Mouse (Mus musculus) heart, postnatal 0 days (tissue): ENCODE data around the gene Rnf180. TPM values are rescaled to one million over a fixed set of nuclear protein-coding genes. Genes with fewer than 3 reads are reported as not detected.

Experiments
- ATAC-seq: fragments of 200-750 bp; cut with Nextera tagmentation; 2 replicates; pipeline ENCODE4 v1.8.0; 2017; ENCODE audit warnings: low read depth, moderate number of reproducible peaks, moderate library complexity; ENCODE audit not compliant: insufficient read depth
- DNase-seq: peaks from one replicate; pipeline ENCODE4 v3.0.0-alpha.2; 2016; ENCODE audit warnings: low spot score
- H3K27ac ChIP-seq: fragments of 300-500 bp; sonication (generic); 2 replicates; pipeline ENCODE4 v1.5.1; 2014; ENCODE audit warnings: low read depth, mild to moderate bottlenecking
- H3K27me3 ChIP-seq: fragments of 300-500 bp; sonication (generic); 2 replicates; pipeline ENCODE4 v1.6.1; 2014; ENCODE audit warnings: low read length, mixed read lengths; ENCODE audit not compliant: control insufficient read depth, insufficient read depth
- H3K36me3 ChIP-seq: fragments of 300-500 bp; sonication (generic); replicated peaks from 2 replicates; pipeline ENCODE4 v1.6.1; 2014; ENCODE audit warnings: low read length, mixed read lengths; ENCODE audit not compliant: control insufficient read depth, insufficient read depth
- H3K4me1 ChIP-seq: fragments of 300-500 bp; sonication (generic); 2 replicates; pipeline ENCODE4 v1.6.1; 2014; ENCODE audit warnings: antibody characterized with exemption; ENCODE audit not compliant: control insufficient read depth, insufficient read depth
- H3K4me2 ChIP-seq: fragments of 300-500 bp; sonication (generic); 2 replicates; pipeline ENCODE4 v1.6.1; 2014; ENCODE audit warnings: low read depth, mild to moderate bottlenecking, low read length, moderate library complexity
- H3K4me3 ChIP-seq: fragments of 300-500 bp; sonication (generic); 2 replicates; pipeline ENCODE4 v1.5.1; 2014; ENCODE audit warnings: low read depth, low read length
- H3K9ac ChIP-seq: fragments of 300-500 bp; sonication (generic); replicated peaks from 2 replicates; pipeline ENCODE4 v1.6.1; 2014; ENCODE audit warnings: low read depth, low read length, mixed read lengths
- H3K9me3 ChIP-seq: fragments of 300-500 bp; sonication (generic); replicated peaks from 2 replicates; pipeline ENCODE4 v1.6.1; 2016; ENCODE audit warnings: low read length; ENCODE audit not compliant: control insufficient read depth
- CTCF ChIP-seq: IDR thresholded peaks from 2 replicates; pipeline ENCODE4 v1.5.1; 2016; ENCODE audit warnings: antibody characterized with exemption, control low read depth, low read depth
- EP300 ChIP-seq: IDR thresholded peaks from 2 replicates; pipeline ENCODE4 v1.6.1; 2016; ENCODE audit warnings: antibody characterized with exemption, low read depth
- WGBS: fragments of 180-500 bp; shearing (Covaris S2); extraction: QIAGEN DNeasy Blood & Tissue Kit; methylation state at CpG from one replicate; pipeline ENCODE4 v1.1.7; 2014; 5-methylcytosine and 5-hydroxymethylcytosine counted together
- polyA plus RNA-seq: library from polyadenylated mRNA; unstranded; fragments of >200 nt; fragmentation: Nextera tagmentation; extraction: Ambion mirVana; gene quantifications from 2 replicates; pipeline ENCODE4 v1.2.1, GENCODE M21; 2015
- total RNA-seq: library from RNA; depleted of rRNA; stranded (reverse); fragments of >200 nt; gene quantifications from 2 replicates; pipeline ENCODE4 v1.2.3, GENCODE M21; 2014; ENCODE audit warnings: low replicate concordance; rRNA removed

Gene Rnf180
- total and polyA plus RNA-seq, 2 experiments from 2014 or later = 0.31 to 1.2 TPM

DNA sequence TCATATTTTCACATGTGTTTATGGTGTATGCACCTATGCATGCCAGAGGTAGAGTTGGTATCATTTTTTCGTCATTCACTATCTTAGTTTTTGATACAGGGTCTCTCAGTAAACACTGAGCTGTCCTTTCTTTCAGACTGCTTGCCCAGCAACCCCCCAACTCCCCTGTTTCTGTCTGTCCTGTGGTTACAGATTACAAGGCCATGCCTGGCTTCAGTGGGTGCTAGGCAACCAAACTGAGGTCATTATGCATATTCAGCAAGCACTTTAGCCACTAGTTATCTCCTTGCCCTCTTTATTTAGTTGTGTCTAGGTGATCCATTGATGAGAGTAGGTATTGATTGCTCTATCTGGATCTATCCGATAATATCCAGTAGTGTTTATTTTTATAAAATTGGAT is 198.3 kb downstream of the Rnf180 start:
- Histone ChIP-seq H3K36me3 (no peaks in the 10 kb centered on the region), H3K4me2 (no peak overlapping the region), H3K27ac (no peak overlapping the region), H3K9me3 (no peaks in the 10 kb centered on the region), H3K27me3 (no peaks in the 10 kb centered on the region), H3K9ac (no peak overlapping the region), H3K4me1 (no peaks in the 10 kb centered on the region), H3K4me3 (no peak overlapping the region)
- ATAC-seq = no peak
- TF ChIP-seq CTCF (no peak), EP300 (no peak)
- no peak for DNase-seq
- WGBS = 79% methylated on average over 2 of the region's 2 CpGs

DNA sequence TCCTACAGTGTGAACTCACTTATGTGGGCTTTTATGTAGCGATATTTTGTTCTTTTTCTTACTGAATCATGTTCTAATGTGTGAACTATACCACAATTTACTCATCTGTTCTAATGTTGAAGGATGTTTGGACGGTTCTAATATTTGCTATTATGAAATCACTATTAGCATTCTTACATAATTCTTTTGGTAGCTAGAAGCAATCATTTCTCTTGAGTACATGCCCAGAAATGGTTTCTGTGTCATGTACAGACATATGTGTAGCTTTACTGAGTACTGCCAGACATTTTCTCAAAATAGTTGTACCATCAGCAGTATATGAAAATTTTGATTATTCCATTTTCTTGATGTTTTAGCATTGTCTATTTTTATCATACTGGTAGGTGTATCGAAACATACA is 205.3 kb downstream of the Rnf180 start:
- TF ChIP-seq CTCF = no peak
- no peak for TF ChIP-seq EP300
- no peaks in the 10 kb centered on the region for H3K27me3 ChIP-seq
- H3K27ac ChIP-seq = no peak overlapping the region
- 77% methylated on average over 3 of the region's 3 CpGs for WGBS
- ATAC-seq (no peak), DNase-seq (no peak)
- no peaks in the 10 kb centered on the region for H3K4me1 ChIP-seq
- H3K36me3 ChIP-seq = no peaks in the 10 kb centered on the region
- H3K9me3 ChIP-seq = no peaks in the 10 kb centered on the region
- no peak overlapping the region for H3K9ac ChIP-seq
- H3K4me2 ChIP-seq = no peak overlapping the region
- H3K4me3 ChIP-seq = no peak overlapping the region

DNA sequence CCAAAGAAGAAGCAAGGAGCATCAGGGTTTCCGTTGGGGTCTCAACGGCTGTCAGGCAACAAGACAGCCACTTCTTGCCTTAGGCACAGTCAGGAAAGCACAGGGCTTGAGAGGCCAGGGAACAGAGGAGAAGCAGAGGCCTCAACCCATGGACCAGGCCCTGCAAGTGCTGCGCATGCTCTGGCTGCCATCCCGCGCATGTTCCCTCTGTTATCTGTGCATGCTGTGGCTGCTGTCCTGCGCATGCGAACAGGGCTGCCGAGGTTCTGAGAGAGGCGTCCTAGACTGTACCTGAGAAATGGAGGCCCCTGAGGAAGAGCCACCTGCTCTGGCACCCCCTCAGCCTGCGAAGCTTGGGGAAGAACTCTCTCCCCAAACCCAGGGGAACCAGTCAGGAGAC is 212.8 kb downstream of the Rnf180 start, which contains the start of gene 4933425L06Rik:
Gene 4933425L06Rik, plus strand, starts transcription at position 261 of the 400 bp plus-strand sequence.
- no peak for TF ChIP-seq CTCF
- no peak for TF ChIP-seq EP300
- Histone ChIP-seq H3K9ac (no peak within 1 kb of the TSS), H3K36me3 (no peaks in the 10 kb centered on the region), H3K4me2 (no peak within 1 kb of the TSS), H3K4me3 (no peak within 1 kb of the TSS), H3K27me3 (no peaks in the 10 kb centered on the region), H3K27ac (no peak within 1 kb of the TSS), H3K9me3 (no peaks in the 10 kb centered on the region), H3K4me1 (no peaks in the 10 kb centered on the region)
- DNase-seq (no peak), ATAC-seq (no peak)
- WGBS = 79% methylated on average over 10 of the region's 10 CpGs

Other genes starting within 250 kb of the Rnf180 start
- 1.8 and 2.6 TPM in 2 replicates for gene Rgs7bp, start 239.9 kb downstream of the Rnf180 start, total RNA-seq
- 2.7 and 3.1 TPM in 2 replicates for gene Rgs7bp, start 239.9 kb downstream of the Rnf180 start, polyA plus RNA-seq
- gene 4933425L06Rik, start 212.7 kb downstream of the Rnf180 start, total RNA-seq = not detected in 2 replicates
- gene 4933425L06Rik, start 212.7 kb downstream of the Rnf180 start, polyA plus RNA-seq = not detected in 2 replicates
- not detected in 2 replicates for gene Htr1a, start 148.8 kb upstream of the Rnf180 start, total RNA-seq
- gene Htr1a, start 148.8 kb upstream of the Rnf180 start, polyA plus RNA-seq = not detected in 2 replicates